Mouse (Mus musculus) heart, embryonic 16.5 days (tissue): ENCODE measurements around the gene Cnih3. TPM values are rescaled to one million over a fixed set of nuclear protein-coding genes. Genes with fewer than 3 reads are reported as not detected.

Source experiments
- ATAC-seq: fragments of 200-750 bp; cut with Nextera tagmentation; replicated peaks from 2 replicates; pipeline ENCODE4 v1.8.0; 2017; ENCODE audit warnings: moderate number of reproducible peaks; ENCODE audit not compliant: insufficient read depth, low FRiP score; ENCODE audit errors: extremely low read depth
- H3K27ac ChIP-seq: fragments of 300-500 bp; sonication (generic); 2 replicates; pipeline ENCODE4 v1.5.1; 2014; ENCODE audit warnings: mild to moderate bottlenecking, low read length, control low read depth, moderate library complexity
- H3K27me3 ChIP-seq: fragments of 300-500 bp; sonication (generic); 2 replicates; pipeline ENCODE4 v1.6.1; 2014; ENCODE audit warnings: low read length, mixed read lengths; ENCODE audit not compliant: control insufficient read depth, insufficient read depth
- H3K36me3 ChIP-seq: fragments of 300-500 bp; sonication (generic); 2 replicates; pipeline ENCODE4 v1.6.1; 2014; ENCODE audit not compliant: control insufficient read depth, insufficient read depth
- H3K4me1 ChIP-seq: fragments of 300-500 bp; sonication (generic); 2 replicates; pipeline ENCODE4 v1.6.1; 2014; ENCODE audit warnings: low read length, mixed read lengths; ENCODE audit not compliant: control insufficient read depth, insufficient read depth
- H3K4me2 ChIP-seq: fragments of 300-500 bp; sonication (generic); 2 replicates; pipeline ENCODE4 v1.6.1; 2014; ENCODE audit warnings: low read depth, mild to moderate bottlenecking, control low read depth, low read length
- H3K4me3 ChIP-seq: fragments of 300-500 bp; sonication (generic); 2 replicates; pipeline ENCODE4 v1.5.1; 2014; ENCODE audit warnings: mild to moderate bottlenecking, control low read depth, low read length
- H3K9ac ChIP-seq: fragments of 300-500 bp; sonication (generic); 2 replicates; pipeline ENCODE4 v1.6.1; 2014; ENCODE audit warnings: low read length, control low read depth
- H3K9me3 ChIP-seq: fragments of 300-500 bp; sonication (generic); replicated peaks from 2 replicates; pipeline ENCODE4 v1.6.1; 2016; ENCODE audit warnings: low read length; ENCODE audit not compliant: control insufficient read depth
- WGBS: fragments of 180-500 bp; shearing (Covaris S2); extraction: QIAGEN DNeasy Blood & Tissue Kit; methylation state at CpG from one replicate; pipeline ENCODE4 v1.1.7; 2014; 5-methylcytosine and 5-hydroxymethylcytosine counted together
- polyA plus RNA-seq: library from polyadenylated mRNA; unstranded; fragments of >200 nt; fragmentation: Nextera tagmentation; extraction: Ambion mirVana; gene quantifications from 2 replicates; pipeline ENCODE4 v1.2.1, GENCODE M21; 2015

Gene Cnih3
- polyA plus RNA-seq, 1 experiment from 2014 or later, result not detected

GRCm38 (mm10) chr1:181319466-181319865 lies 33.0 kb upstream of the Cnih3 start:
- ATAC-seq, result no peak
- WGBS, result 79% methylated on average over 6 of the region's 6 CpGs

GRCm38 (mm10) chr1:181321149-181321548 lies 31.3 kb upstream of the Cnih3 start:
- Histone ChIP-seq H3K9ac (no peak overlapping the region), H3K4me2 (no peak overlapping the region), H3K36me3 (no peaks in the 10 kb centered on the region), H3K4me1 (no peaks in the 10 kb centered on the region; the same call in 1 of the 2 replicates), H3K4me3 (no peak overlapping the region), H3K9me3 (peaks cover 5% of the 10 kb centered on the region; the same call in 1 of the 2 replicates), H3K27me3 (no peaks in the 10 kb centered on the region), H3K27ac (no peak overlapping the region)
- ATAC-seq, result no peak
- WGBS, result 84% methylated on average over 5 of the region's 5 CpGs

More at GRCm38 (mm10) chr1:181319466-181319865, 33.0 kb upstream of the Cnih3 start:
- no peak overlapping the region for H3K27ac ChIP-seq
- no peak overlapping the region for H3K9ac ChIP-seq
- peaks cover 5% of the 10 kb centered on the region; the same call in 1 of the 2 replicates for H3K9me3 ChIP-seq
- no peaks in the 10 kb centered on the region; the same call in 1 of the 2 replicates for H3K4me1 ChIP-seq
- no peak overlapping the region for H3K4me2 ChIP-seq
- no peak overlapping the region for H3K4me3 ChIP-seq
- H3K36me3 ChIP-seq, result no peaks in the 10 kb centered on the region
- no peaks in the 10 kb centered on the region for H3K27me3 ChIP-seq

DNA sequence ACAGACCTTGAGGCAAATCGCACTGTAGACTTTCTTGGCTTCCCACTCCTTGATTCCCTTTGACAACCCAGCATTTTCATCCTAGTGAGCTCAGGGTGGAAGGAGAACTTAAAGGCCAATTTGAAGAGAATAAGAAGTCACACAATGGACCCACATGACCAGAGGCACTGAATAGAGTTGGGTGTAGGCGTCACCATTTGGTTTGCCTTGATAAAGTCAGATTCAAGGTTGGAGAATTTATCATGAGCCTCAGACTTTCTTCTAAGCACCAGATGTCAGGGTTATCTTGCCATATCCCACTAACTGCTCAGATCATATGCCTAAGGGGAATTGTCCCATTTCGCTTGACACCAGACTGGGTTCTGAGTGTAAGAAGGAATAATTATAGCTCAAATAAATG lies 29.3 kb upstream of the Cnih3 start:
- H3K27ac ChIP-seq, result no peak overlapping the region
- 85% methylated on average over 3 of the region's 3 CpGs for WGBS
- no peak overlapping the region for H3K4me2 ChIP-seq
- H3K4me1 ChIP-seq, result no peaks in the 10 kb centered on the region
- H3K9ac ChIP-seq, result no peak overlapping the region
- H3K27me3 ChIP-seq, result no peaks in the 10 kb centered on the region
- H3K4me3 ChIP-seq, result no peak overlapping the region
- H3K36me3 ChIP-seq, result no peaks in the 10 kb centered on the region
- no peak for ATAC-seq
- H3K9me3 ChIP-seq, result peaks cover 5% of the 10 kb centered on the region; the same call in 1 of the 2 replicates

DNA sequence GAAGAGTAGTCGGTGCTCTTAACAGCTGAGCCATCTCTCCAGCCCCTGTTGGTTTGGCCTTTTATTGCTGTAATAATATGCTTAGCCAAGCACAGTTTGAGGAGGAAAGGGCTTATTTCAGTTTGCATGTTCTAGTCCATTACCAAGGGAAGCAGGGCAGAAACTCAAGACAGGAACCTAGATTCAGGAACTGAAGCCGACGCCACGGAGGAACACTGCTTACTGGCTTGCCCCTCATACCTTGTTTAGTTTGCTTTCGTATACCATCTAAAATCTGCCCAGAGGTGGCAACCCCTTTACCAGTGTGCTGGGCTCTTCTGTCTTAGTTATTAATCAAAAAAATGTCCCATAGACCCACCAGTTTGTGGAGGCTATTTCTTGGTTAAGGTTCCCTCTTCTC lies 25.3 kb upstream of the Cnih3 start:
- Histone ChIP-seq H3K27me3 (no peaks in the 10 kb centered on the region), H3K4me2 (no peak overlapping the region), H3K4me1 (no peaks in the 10 kb centered on the region), H3K27ac (no peak overlapping the region), H3K9ac (no peak overlapping the region), H3K4me3 (no peak overlapping the region), H3K9me3 (no peaks in the 10 kb centered on the region), H3K36me3 (no peaks in the 10 kb centered on the region)
- 92% methylated on average over 5 of the region's 5 CpGs for WGBS
- ATAC-seq, result no peak

- WGBS, result 83% methylated on average over 10 of the region's 10 CpGs
- Histone ChIP-seq H3K9me3 (no peaks in the 10 kb centered on the region), H3K4me2 (no peak overlapping the region), H3K36me3 (no peaks in the 10 kb centered on the region), H3K4me1 (no peaks in the 10 kb centered on the region), H3K4me3 (no peak overlapping the region), H3K9ac (no peak overlapping the region), H3K27me3 (no peaks in the 10 kb centered on the region), H3K27ac (no peak overlapping the region)
- ATAC-seq, result no peak
Observed at GRCm38 (mm10) chr1:181327636-181328420, 24.6 kb upstream of the Cnih3 start.

DNA sequence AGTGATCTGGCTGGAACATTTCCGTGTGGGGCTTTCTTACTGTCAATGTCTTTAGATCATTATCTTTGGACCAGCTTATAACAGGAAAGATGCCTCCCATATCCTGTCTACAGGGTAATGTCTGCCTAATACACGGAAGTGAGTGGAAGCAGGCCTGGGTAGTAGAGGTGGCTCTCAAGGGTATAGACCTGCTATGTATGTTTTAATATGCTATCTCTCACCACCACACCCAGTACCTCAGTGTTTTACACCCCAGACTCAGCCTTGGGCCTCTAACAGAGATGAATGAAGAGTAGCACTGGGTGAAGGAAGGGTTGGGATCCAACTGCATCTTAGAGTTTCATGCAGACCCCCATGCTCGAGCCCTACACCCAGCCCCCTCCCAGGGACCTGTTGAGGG lies 23.3 kb upstream of the Cnih3 start:
- H3K4me3 ChIP-seq, result no peak overlapping the region
- no peak overlapping the region for H3K9ac ChIP-seq
- H3K27ac ChIP-seq, result no peak overlapping the region
- peaks cover 2% of the 10 kb centered on the region; the same call in 1 of the 2 replicates for H3K9me3 ChIP-seq
- 62% methylated on average over 3 of the region's 3 CpGs for WGBS
- no peaks in the 10 kb centered on the region for H3K36me3 ChIP-seq
- H3K4me1 ChIP-seq, result no peaks in the 10 kb centered on the region
- H3K4me2 ChIP-seq, result no peak overlapping the region
- H3K27me3 ChIP-seq, result no peaks in the 10 kb centered on the region
- no peak for ATAC-seq

DNA sequence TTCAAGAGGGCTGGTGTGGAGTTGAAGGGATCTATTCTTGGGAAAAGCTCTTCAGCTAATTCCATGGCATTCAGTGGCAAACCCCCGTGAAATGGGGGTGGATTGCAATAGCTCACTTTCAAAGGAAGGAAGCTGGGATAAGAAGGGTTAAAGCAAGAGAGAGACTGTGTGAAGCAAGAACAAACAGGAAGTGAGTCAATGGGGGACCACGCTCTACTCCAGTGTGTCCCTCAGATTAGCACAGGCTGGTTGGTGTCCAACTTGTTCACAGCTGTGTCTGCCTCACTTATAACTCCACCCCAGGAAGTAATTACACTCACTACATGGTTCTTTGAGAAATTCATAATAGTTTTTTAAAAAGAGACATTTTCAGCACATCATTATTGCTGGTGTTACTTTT lies 19.8 kb upstream of the Cnih3 start:
- H3K36me3 ChIP-seq, result no peaks in the 10 kb centered on the region
- H3K9ac ChIP-seq, result no peak overlapping the region
- H3K4me2 ChIP-seq, result no peak overlapping the region
- 19% methylated on average over 2 of the region's 2 CpGs for WGBS
- no peak overlapping the region for H3K27ac ChIP-seq
- no peaks in the 10 kb centered on the region for H3K27me3 ChIP-seq
- H3K9me3 ChIP-seq, result peaks cover 7% of the 10 kb centered on the region
- H3K4me3 ChIP-seq, result no peak overlapping the region
- peak; percentile 66 for ATAC-seq
- no peaks in the 10 kb centered on the region for H3K4me1 ChIP-seq

GRCm38 (mm10) chr1:181334329-181335018 lies 18.0 kb upstream of the Cnih3 start:
- no peak overlapping the region for H3K4me2 ChIP-seq
- H3K9ac ChIP-seq, result no peak overlapping the region
- H3K9me3 ChIP-seq, result peaks cover 7% of the 10 kb centered on the region
- H3K36me3 ChIP-seq, result no peaks in the 10 kb centered on the region
- H3K4me1 ChIP-seq, result no peaks in the 10 kb centered on the region
- H3K27ac ChIP-seq, result no peak overlapping the region
- WGBS, result 84% methylated on average over 6 of the region's 6 CpGs
- H3K27me3 ChIP-seq, result no peaks in the 10 kb centered on the region
- H3K4me3 ChIP-seq, result no peak overlapping the region
- no peak for ATAC-seq

DNA sequence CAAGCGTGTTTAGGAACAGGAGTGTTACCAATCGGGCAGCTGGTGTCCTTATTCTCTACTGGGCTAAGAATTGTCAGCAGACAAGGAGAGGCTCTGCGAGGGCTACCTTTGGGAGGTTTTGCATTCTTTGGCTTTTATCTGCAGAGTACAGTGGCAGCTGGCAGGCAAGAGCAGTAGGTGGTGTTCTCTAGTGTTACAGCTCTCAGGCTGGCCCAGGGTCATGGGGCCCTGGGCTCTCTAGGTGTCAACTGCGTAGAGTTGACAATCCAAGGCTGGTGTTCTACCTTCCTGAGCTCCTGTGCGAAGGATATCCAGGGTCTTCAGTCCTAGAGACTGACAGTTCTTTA lies 17.4 kb upstream of the Cnih3 start:
- Histone ChIP-seq H3K4me1 (no peaks in the 10 kb centered on the region), H3K9ac (no peak overlapping the region), H3K4me2 (no peak overlapping the region), H3K4me3 (no peak overlapping the region), H3K27me3 (no peaks in the 10 kb centered on the region), H3K36me3 (no peaks in the 10 kb centered on the region), H3K9me3 (peaks cover 7% of the 10 kb centered on the region), H3K27ac (no peak overlapping the region)
- WGBS, result 78% methylated on average over 5 of the region's 5 CpGs
- no peak for ATAC-seq
